Mouse (Mus musculus) G1E (cell line): ENCODE results near the gene Nfasc.

Experiments
- CTCF ChIP-seq: IDR thresholded peaks from 2 replicates; pipeline ENCODE4 v1.5.1; 2012; ENCODE audit warnings: low read depth, low read length, inconsistent platforms, mixed read lengths
- GATA1 ChIP-seq: IDR thresholded peaks from 2 replicates; pipeline ENCODE4 v1.6.1; 2012; ENCODE audit warnings: borderline replicate concordance, low read length, inconsistent platforms, mixed read lengths
- GATA2 ChIP-seq: IDR thresholded peaks from 2 replicates; pipeline ENCODE4 v1.6.1; 2012; ENCODE audit warnings: low read depth, low read length, inconsistent platforms, borderline replicate concordance
- POLR2AphosphoS5 ChIP-seq: IDR thresholded peaks from 2 replicates; pipeline ENCODE4 v1.6.1; 2012; ENCODE audit warnings: low read depth, low read length, inconsistent platforms; ENCODE audit not compliant: insufficient replicate concordance
- TAL1 ChIP-seq: conservative IDR thresholded peaks from 2 replicates; pipeline ENCODE4 v1.6.1; 2012; ENCODE audit warnings: low read depth, low read length, inconsistent platforms, mixed read lengths

DNA sequence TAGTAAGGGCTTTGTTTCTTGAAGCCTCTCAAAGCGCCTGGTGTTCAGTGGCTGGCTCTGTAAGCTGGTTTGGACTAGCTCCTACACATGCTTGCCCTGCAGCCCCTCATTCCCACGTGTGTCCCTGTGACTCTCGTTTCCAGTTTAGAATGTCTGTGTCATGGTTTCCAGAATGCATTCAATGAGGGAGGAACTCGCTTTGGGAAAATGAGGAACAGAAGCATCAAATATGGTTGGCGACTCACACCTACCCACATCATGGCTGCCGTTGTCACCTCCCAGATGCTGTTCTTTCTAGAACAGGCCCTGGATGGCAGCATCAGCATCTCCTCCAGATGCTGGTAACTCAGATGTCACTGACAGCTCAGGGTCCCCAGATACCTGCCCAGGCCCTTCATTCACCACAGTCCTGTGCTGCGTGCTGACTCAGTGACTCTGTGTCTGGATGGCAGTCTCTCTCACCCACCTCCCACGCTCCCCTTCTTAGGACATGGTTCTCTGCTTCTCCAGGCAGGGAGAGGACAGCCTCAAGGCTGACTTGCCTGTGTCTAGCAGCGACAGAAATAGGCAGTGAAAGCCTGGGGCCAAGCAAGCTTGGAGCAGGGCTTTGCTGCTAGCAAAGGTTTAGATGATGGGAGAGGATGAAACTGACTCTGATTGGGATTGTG, 7.8 kb upstream of the Nfasc start:
- TF ChIP-seq CTCF: no peak
- no peak for TF ChIP-seq GATA1
- TF ChIP-seq TAL1: no peak
- TF ChIP-seq GATA2: no peak
- no peak for TF ChIP-seq POLR2AphosphoS5
